Mouse (Mus musculus): ENCODE data around the gene Ccl20. TPM values are rescaled to one million over a fixed set of nuclear protein-coding genes. Genes with fewer than 3 reads are reported as not detected.

Gene Ccl20
- polyA plus RNA-seq, 1 experiment, result not detected

GRCm38 (mm10) chr1:83091268-83091667, 25.3 kb upstream of the Ccl20 start:
- 70% methylated on average over 3 of the region's 3 CpGs for WGBS
- Histone ChIP-seq H3K4me1 (ENCODE audit: control insufficient read depth, insufficient read depth, insufficient read length) (no peaks in the 10 kb centered on the region), H3K27me3 (ENCODE audit: control insufficient read depth, insufficient read depth, low read length) (no peaks in the 10 kb centered on the region), H3K27ac (ENCODE audit: insufficient read depth, low read length) (no peak overlapping the region), H3K36me3 (ENCODE audit: control insufficient read depth, insufficient read depth, low read length) (no peaks in the 10 kb centered on the region), H3K4me3 (ENCODE audit: extremely low read depth, insufficient read depth, insufficient read length) (no peak overlapping the region)
- TF ChIP-seq POLR2A (IDR thresholded peaks at IDR 0.05; ENCODE audit: low read depth, low read length) (no peak), CTCF (IDR thresholded peaks at IDR 0.05; ENCODE audit: extremely low read depth, insufficient read depth, insufficient read length, insufficient replicate concordance) (no peak)
- no peak for DNase-seq (ENCODE audit: low read depth in 1 of 2, low spot score in 2 of 2)

- H3K36me3 ChIP-seq (ENCODE audit: control insufficient read depth, insufficient read depth, low read length), result no peaks in the 10 kb centered on the region
- no peaks in the 10 kb centered on the region for H3K4me1 ChIP-seq (ENCODE audit: control insufficient read depth, insufficient read depth, insufficient read length)
- TF ChIP-seq CTCF (IDR thresholded peaks at IDR 0.05; ENCODE audit: extremely low read depth, insufficient read depth, insufficient read length, insufficient replicate concordance) (no peak), POLR2A (IDR thresholded peaks at IDR 0.05; ENCODE audit: low read depth, low read length) (no peak)
- H3K4me3 ChIP-seq (ENCODE audit: extremely low read depth, insufficient read depth, insufficient read length), result no peak overlapping the region
- H3K27me3 ChIP-seq (ENCODE audit: control insufficient read depth, insufficient read depth, low read length), result no peaks in the 10 kb centered on the region
- 81% methylated on average over 4 of the region's 4 CpGs for WGBS
- no peak for DNase-seq (ENCODE audit: low read depth in 1 of 2, low spot score in 2 of 2)
- no peak overlapping the region for H3K27ac ChIP-seq (ENCODE audit: insufficient read depth, low read length)
These were observed 19.6 kb upstream of the Ccl20 start for GRCm38 (mm10) chr1:83096935-83097334.

DNA sequence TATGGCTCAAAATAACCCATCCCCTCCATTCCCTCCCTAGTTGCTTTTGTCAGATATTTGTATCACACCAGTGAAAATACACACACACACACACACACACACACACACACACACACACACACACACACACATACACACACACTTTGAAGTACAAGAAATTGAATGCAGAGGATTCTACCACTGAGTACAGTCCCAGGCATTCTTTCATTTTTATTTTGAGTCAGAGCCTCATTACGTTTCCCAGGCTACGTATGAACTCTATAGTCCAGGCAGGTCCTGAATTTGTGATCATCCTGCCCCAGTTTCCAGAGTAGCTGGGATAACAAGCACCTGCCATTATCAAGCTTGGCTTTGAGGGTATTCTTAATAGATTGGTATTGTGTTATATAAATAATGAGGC, 17.4 kb upstream of the Ccl20 start:
- no peak for DNase-seq (ENCODE audit: low read depth in 1 of 2, low spot score in 2 of 2)
- TF ChIP-seq CTCF (IDR thresholded peaks at IDR 0.05; ENCODE audit: extremely low read depth, insufficient read depth, insufficient read length, insufficient replicate concordance) (no peak), POLR2A (IDR thresholded peaks at IDR 0.05; ENCODE audit: low read depth, low read length) (no peak)
- H3K4me3 ChIP-seq (ENCODE audit: extremely low read depth, insufficient read depth, insufficient read length), result no peak overlapping the region

GRCm38 (mm10) chr1:83099580-83100137, 16.9 kb upstream of the Ccl20 start:
- TF ChIP-seq CTCF (IDR thresholded peaks at IDR 0.05; ENCODE audit: extremely low read depth, insufficient read depth, insufficient read length, insufficient replicate concordance), result no peak
- no peak for TF ChIP-seq POLR2A (IDR thresholded peaks at IDR 0.05; ENCODE audit: low read depth, low read length)
- H3K27me3 ChIP-seq (ENCODE audit: control insufficient read depth, insufficient read depth, low read length), result no peaks in the 10 kb centered on the region
- H3K27ac ChIP-seq (ENCODE audit: insufficient read depth, low read length), result no peak overlapping the region
- DNase-seq (ENCODE audit: low read depth in 1 of 2, low spot score in 2 of 2), result no peak
- no peaks in the 10 kb centered on the region for H3K4me1 ChIP-seq (ENCODE audit: control insufficient read depth, insufficient read depth, insufficient read length)
- 83% methylated on average over 7 of the region's 7 CpGs for WGBS
- H3K36me3 ChIP-seq (ENCODE audit: control insufficient read depth, insufficient read depth, low read length), result no peaks in the 10 kb centered on the region
- no peak overlapping the region for H3K4me3 ChIP-seq (ENCODE audit: extremely low read depth, insufficient read depth, insufficient read length)

More for the DNA sequence above, 17.4 kb upstream of the Ccl20 start:
- WGBS, result 81% methylated on average over 2 of the region's 2 CpGs
- Histone ChIP-seq H3K36me3 (ENCODE audit: control insufficient read depth, insufficient read depth, low read length) (no peaks in the 10 kb centered on the region), H3K27me3 (ENCODE audit: control insufficient read depth, insufficient read depth, low read length) (no peaks in the 10 kb centered on the region), H3K27ac (ENCODE audit: insufficient read depth, low read length) (no peak overlapping the region), H3K4me1 (ENCODE audit: control insufficient read depth, insufficient read depth, insufficient read length) (no peaks in the 10 kb centered on the region)

DNA sequence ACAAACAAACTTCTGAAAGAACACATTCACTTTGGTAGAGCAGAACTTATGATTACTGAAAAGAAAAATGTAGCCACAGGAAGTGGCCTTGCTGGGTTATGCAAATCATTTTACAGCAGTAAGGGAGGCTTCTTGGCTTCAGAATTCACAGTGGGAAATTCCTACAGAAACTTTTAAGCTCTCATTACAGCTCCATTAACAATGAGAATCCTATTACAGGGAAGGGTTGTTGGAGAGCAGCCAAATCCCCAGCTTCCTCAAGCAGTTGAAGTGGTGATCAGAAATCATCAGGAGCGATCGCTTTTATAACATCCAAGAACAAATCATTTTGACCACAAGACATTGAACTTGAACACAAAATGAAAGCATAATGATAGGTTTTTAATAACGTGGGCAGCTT, 14.7 kb upstream of the Ccl20 start:
- H3K4me3 ChIP-seq (ENCODE audit: extremely low read depth, insufficient read depth, insufficient read length), result no peak overlapping the region
- DNase-seq (ENCODE audit: low read depth in 1 of 2, low spot score in 2 of 2), result no peak
- 70% methylated on average over 3 of the region's 3 CpGs for WGBS

DNA sequence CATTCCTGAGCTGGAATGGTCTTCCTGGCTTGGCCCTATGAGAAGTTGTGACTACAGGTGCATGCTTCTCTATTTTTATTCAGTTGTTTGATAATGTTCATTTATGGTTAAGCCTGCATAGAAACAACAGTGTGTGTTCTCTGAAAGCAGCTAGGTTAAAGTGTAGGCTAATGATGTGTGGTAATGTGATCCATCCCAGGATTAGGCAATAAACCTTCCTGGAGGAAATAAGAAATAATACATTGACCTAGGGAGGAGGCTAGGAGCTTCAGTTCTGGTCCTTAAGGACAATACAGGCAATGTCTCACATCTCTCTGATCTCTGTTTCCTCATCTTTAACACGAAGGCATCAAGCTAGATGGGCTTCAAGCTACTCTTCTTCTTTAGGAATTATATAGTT, 11.1 kb upstream of the Ccl20 start:
- Histone ChIP-seq H3K4me3 (ENCODE audit: extremely low read depth, insufficient read depth, insufficient read length) (no peak overlapping the region), H3K4me1 (ENCODE audit: control insufficient read depth, insufficient read depth, insufficient read length) (no peaks in the 10 kb centered on the region), H3K27me3 (ENCODE audit: control insufficient read depth, insufficient read depth, low read length) (no peaks in the 10 kb centered on the region), H3K27ac (ENCODE audit: insufficient read depth, low read length) (no peak overlapping the region), H3K36me3 (ENCODE audit: control insufficient read depth, insufficient read depth, low read length) (no peaks in the 10 kb centered on the region)
- no peak for DNase-seq (ENCODE audit: low read depth in 1 of 2, low spot score in 2 of 2)
- TF ChIP-seq POLR2A (IDR thresholded peaks at IDR 0.05; ENCODE audit: low read depth, low read length), result no peak
- TF ChIP-seq CTCF (IDR thresholded peaks at IDR 0.05; ENCODE audit: extremely low read depth, insufficient read depth, insufficient read length, insufficient replicate concordance), result no peak
- WGBS, result 60% methylated on average over 1 of the region's 1 CpGs

More for the DNA sequence above, 14.7 kb upstream of the Ccl20 start:
- TF ChIP-seq CTCF (IDR thresholded peaks at IDR 0.05; ENCODE audit: extremely low read depth, insufficient read depth, insufficient read length, insufficient replicate concordance) (no peak), POLR2A (IDR thresholded peaks at IDR 0.05; ENCODE audit: low read depth, low read length) (no peak)
- H3K27ac ChIP-seq (ENCODE audit: insufficient read depth, low read length), result no peak overlapping the region
- H3K4me1 ChIP-seq (ENCODE audit: control insufficient read depth, insufficient read depth, insufficient read length), result no peaks in the 10 kb centered on the region
- no peaks in the 10 kb centered on the region for H3K36me3 ChIP-seq (ENCODE audit: control insufficient read depth, insufficient read depth, low read length)
- no peaks in the 10 kb centered on the region for H3K27me3 ChIP-seq (ENCODE audit: control insufficient read depth, insufficient read depth, low read length)

GRCm38 (mm10) chr1:83107410-83107978, 9.1 kb upstream of the Ccl20 start:
- Histone ChIP-seq H3K27me3 (ENCODE audit: control insufficient read depth, insufficient read depth, low read length) (no peaks in the 10 kb centered on the region), H3K4me3 (ENCODE audit: extremely low read depth, insufficient read depth, insufficient read length) (no peak overlapping the region), H3K36me3 (ENCODE audit: control insufficient read depth, insufficient read depth, low read length) (no peaks in the 10 kb centered on the region), H3K27ac (ENCODE audit: insufficient read depth, low read length) (no peak overlapping the region), H3K4me1 (ENCODE audit: control insufficient read depth, insufficient read depth, insufficient read length) (no peaks in the 10 kb centered on the region)
- DNase-seq (ENCODE audit: low read depth in 1 of 2, low spot score in 2 of 2), result no peak
- TF ChIP-seq CTCF (IDR thresholded peaks at IDR 0.05; ENCODE audit: extremely low read depth, insufficient read depth, insufficient read length, insufficient replicate concordance) (no peak), POLR2A (IDR thresholded peaks at IDR 0.05; ENCODE audit: low read depth, low read length) (no peak)
- WGBS, result 81% methylated on average over 5 of the region's 5 CpGs
